Mouse (Mus musculus) testis, postnatal 10 days (tissue): Measurements from ENCODE around the gene Srxn1.
"Not testable (repeated sequence)": the region's sequence is repeated elsewhere in the genome, so short reads cannot be mapped to it uniquely, and the experiment has no call there.

ENCODE experiments used
- DNase-seq: peaks from one replicate; pipeline ENCODE4 v3.0.0; 2021; ENCODE audit warnings: low spot score

Gene Srxn1

GRCm38 (mm10) chr2:152105318-152106224 lies at the start of gene Srxn1:
TSS of gene Srxn1 (plus strand) at chr2:152105516.
- DNase-seq = peak; percentile 85

- DNase-seq = no peak
These were observed 48.7 kb upstream of the Srxn1 start for GRCm38 (mm10) chr2:152056368-152057251.

DNA sequence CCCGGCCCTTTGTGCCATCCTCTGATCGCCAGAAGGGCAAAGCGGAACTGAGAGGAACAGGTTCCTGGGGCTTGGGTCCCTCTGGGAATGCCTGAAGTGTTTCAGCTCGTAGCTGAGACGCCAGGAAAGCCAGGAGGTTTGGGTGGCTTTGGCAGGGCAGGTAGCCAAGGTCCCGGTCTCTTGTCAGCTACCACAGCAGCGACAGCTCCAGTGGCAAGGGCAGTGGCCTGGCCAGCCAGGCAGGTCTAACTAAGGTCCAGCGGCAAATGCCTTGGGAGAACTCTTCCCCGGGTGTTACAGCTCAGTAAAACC lies 48.1 kb upstream of the Srxn1 start:
- DNase-seq = no peak

GRCm38 (mm10) chr2:152062817-152063216 lies 42.5 kb upstream of the Srxn1 start:
- DNase-seq = not testable (repeated sequence)

GRCm38 (mm10) chr2:152068660-152069433 lies 36.5 kb upstream of the Srxn1 start:
- DNase-seq = no peak

DNA sequence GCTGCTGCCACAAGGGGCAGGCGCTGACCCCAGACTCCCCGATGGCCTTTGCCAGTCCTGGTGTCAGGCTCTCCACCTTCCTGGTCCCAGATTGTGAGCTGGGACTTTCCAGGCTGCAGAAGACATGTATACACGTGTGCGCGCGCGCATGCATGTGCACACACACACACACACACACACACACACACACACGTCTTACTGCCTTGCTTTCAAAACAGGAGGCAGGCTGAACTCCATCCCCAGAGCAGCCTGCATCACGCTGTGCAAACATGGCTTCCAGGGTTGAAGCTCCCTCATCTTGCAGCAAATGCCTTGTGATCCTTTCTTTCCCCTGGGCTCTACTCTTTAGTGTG lies 35.9 kb upstream of the Srxn1 start:
- no peak for DNase-seq

DNA sequence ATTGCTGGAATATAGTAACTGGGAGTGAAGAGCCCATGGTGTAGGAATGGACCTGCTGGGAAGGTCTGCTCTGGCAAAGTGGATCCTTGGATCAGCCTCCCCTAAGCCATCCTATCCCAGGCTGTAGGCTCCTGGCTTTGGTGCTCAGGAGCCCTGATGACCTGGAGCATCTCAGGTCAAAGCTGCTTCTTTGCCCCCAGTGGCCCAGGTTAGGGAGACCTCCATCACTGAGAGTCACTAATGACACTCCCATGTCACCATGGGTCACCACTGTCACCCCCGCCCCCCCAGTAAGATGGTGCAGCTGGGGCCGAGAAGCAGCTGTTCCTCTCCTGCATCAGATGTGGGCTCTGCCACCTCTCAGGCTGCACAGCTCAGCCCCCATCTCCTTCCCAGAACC lies 35.4 kb upstream of the Srxn1 start:
- DNase-seq = no peak

DNA sequence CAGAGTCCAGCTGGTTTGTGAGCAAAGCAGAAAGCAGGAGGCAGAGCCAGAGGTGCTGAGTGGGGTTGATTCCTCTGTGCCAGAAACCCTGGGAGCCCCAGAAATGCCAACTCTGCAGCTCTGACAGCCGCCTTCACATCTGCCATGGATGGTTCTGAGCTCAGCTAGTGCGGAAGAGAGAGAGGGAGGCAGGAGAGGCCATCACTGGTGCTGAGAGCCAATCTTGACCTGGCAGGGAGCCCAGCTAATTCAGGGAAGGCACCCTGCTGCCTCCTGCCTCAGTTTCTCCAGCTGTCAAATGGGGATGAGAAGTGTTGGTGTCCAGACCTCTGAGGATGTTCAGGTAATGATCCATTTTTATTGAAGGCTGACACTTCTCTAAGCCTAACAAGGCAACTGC lies 30.8 kb upstream of the Srxn1 start:
- no peak for DNase-seq

GRCm38 (mm10) chr2:152075294-152075889 lies 29.9 kb upstream of the Srxn1 start:
- no peak for DNase-seq

DNA sequence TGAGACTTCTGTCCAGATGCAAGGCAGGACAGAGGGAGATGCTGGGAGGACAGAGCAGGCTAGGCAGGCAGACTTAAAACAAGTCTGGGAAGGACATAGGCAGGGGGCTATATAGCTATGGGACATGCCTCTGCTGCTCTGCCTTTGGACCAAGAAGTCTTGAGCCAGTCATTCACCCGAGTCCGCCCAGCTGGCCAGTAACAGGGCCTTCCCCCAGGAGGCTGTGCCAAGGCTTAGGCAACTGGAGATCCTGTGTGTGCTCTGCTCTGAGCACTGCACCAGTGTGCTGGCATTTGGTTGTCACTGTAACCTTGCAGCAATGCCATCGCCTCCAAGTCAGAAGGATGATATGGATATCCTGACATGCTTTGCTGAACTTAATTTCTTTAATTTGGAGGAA lies 28.0 kb upstream of the Srxn1 start:
- DNase-seq = no peak

DNA sequence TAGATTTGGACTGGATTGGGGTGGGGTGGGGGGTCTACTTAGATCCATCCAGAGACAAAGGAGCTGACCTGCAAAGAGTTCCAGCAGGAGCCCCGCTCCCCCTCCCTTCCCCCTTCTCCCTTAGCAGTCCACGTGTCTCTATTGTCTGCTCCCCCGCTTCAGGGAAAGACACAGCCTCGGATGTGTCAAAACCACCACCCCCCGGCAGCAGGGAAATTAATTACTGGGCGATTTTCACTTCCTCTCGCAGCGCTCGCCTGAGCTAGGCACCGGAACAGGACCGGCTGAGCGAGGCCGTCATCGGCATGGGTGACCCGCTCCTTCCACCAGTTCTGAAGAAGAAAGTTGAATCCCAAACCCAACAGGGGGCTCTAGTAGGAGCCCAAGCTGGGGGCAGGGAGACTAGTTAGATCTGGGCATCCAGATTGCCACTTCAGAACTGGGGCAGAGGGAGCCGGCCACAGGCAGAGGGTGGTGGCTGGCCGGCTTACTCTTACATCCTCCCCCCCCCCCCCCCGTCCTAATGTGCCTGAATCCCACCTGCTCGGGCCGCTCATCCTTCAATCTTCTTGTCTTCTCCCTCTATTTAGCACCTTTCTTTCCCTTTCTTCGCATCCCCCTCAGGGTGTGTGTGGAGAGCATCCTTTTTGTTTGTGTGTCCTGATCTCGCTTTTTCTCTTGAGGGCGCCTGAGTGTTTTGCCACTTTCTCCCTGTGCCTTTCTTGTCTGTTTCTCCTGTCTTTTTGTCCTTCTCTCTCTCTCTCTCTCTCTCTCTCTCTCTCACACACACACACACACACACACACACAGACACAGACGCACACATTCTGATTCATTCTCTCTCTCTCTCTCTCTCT lies 24.4 kb upstream of the Srxn1 start, which contains the start of gene Scrt2:
Scrt2 (plus strand) TSS at position 845 of the 857 bp plus-strand sequence.
- no peak for DNase-seq

GRCm38 (mm10) chr2:152081641-152082448 lies 23.5 kb upstream of the Srxn1 start:
- DNase-seq = peak; percentile 93

GRCm38 (mm10) chr2:152082456-152083285 lies 22.6 kb upstream of the Srxn1 start:
- DNase-seq = no peak

- no peak for DNase-seq
These were observed 21.9 kb upstream of the Srxn1 start for GRCm38 (mm10) chr2:152083411-152083810.

GRCm38 (mm10) chr2:152084298-152084697 lies 21.0 kb upstream of the Srxn1 start:
- DNase-seq = no peak

- no peak for DNase-seq
These were observed 19.9 kb upstream of the Srxn1 start for GRCm38 (mm10) chr2:152085414-152085813.

GRCm38 (mm10) chr2:152086451-152086850 lies 18.9 kb upstream of the Srxn1 start:
- no peak for DNase-seq

DNA sequence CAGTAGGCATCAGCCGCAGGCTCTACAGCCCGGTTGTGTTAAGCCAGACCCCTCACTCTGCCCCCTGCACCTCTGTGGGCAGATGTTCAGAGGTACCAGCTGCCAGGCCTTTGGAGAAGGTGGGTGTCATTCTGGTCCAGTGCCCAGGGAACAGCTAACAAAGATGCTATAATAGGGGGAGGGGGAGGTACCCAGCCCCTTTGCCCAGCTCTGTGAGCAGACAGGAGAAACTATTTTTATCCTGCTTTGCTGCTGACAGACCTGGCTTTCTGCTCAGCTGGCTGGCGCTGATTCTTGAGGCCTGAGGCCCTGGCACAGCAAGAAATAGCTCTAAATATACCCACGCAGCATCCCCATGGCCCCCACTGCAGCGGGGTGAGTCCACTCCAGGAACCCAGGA lies 18.2 kb upstream of the Srxn1 start:
- no peak for DNase-seq

GRCm38 (mm10) chr2:152089078-152089477 lies 16.2 kb upstream of the Srxn1 start:
- peak; percentile 66 for DNase-seq
